Mouse (Mus musculus) layer of hippocampus, postnatal 25 days (tissue): ENCODE results near the gene Tmem215. TPM values are rescaled to one million over a fixed set of nuclear protein-coding genes. Genes with fewer than 3 reads are reported as not detected.

ENCODE experiments used
- DNase-seq, 2 experiments: peaks; one replicate each; pipeline ENCODE4 v3.0.0; 2022; ENCODE audit warnings: mixed read lengths in 2 of 2, low spot score in 1 of 2; ENCODE audit errors: extremely low spot score in 1 of 2
- total RNA-seq, 2 experiments: library from RNA; stranded (reverse); gene quantifications; 2 replicates each; pipeline ENCODE4 v1.2.3; 2021

The Tmem215 gene
- total RNA-seq: 1 to 10 TPM; 6.0 to 8.4 TPM

- DNase-seq: no peak
Measured at GRCm38 (mm10) chr4:40471880-40472279, at the start of gene Tmem215. TSS of gene Tmem215 (plus strand) at chr4:40472180.

- no peak for DNase-seq
Measured at GRCm38 (mm10) chr4:40431916-40432315, 40.1 kb upstream of the Tmem215 start.

- DNase-seq: no peak
Measured at GRCm38 (mm10) chr4:40433379-40433778, 38.6 kb upstream of the Tmem215 start.

- DNase-seq: no peak
Measured at GRCm38 (mm10) chr4:40434388-40434787, 37.6 kb upstream of the Tmem215 start.

- no peak for DNase-seq
Measured at GRCm38 (mm10) chr4:40443565-40443964, 28.4 kb upstream of the Tmem215 start.

- peak; percentile 28 to 41 for DNase-seq
Measured at GRCm38 (mm10) chr4:40472700-40473530, 935 bp downstream of the Tmem215 start.

GRCm38 (mm10) chr4:40473911-40474310 is 1.9 kb downstream of the Tmem215 start:
- no peak for DNase-seq

GRCm38 (mm10) chr4:40477963-40478362 is 6.0 kb downstream of the Tmem215 start:
- DNase-seq: no peak

GRCm38 (mm10) chr4:40486546-40486945 is 14.6 kb downstream of the Tmem215 start:
- DNase-seq: no peak

- DNase-seq: no peak
Measured at GRCm38 (mm10) chr4:40491731-40492130, 19.8 kb downstream of the Tmem215 start.

- DNase-seq: no peak
Measured at GRCm38 (mm10) chr4:40496354-40496753, 24.4 kb downstream of the Tmem215 start.

- no peak for DNase-seq
Measured at GRCm38 (mm10) chr4:40496828-40497227, 24.8 kb downstream of the Tmem215 start.

- no peak for DNase-seq
Measured at GRCm38 (mm10) chr4:40499812-40500591, 28.0 kb downstream of the Tmem215 start.

GRCm38 (mm10) chr4:40502459-40502858 is 30.5 kb downstream of the Tmem215 start:
- DNase-seq: no peak

- peak in 1 of 2 experiments; percentile 21 for DNase-seq
Measured at GRCm38 (mm10) chr4:40509534-40509933, 37.6 kb downstream of the Tmem215 start.

- DNase-seq: no peak
Measured at GRCm38 (mm10) chr4:40513235-40513634, 41.3 kb downstream of the Tmem215 start.

GRCm38 (mm10) chr4:40518545-40519324 is 46.8 kb downstream of the Tmem215 start:
- no peak for DNase-seq
